Mouse (Mus musculus) adrenal gland, adult 10 weeks (tissue): ENCODE results near the gene Mettl26. TPM values are rescaled to one million over a fixed set of nuclear protein-coding genes. Genes with fewer than 3 reads are reported as not detected.

Experiments used
- polyA plus RNA-seq: library from polyadenylated mRNA; stranded (reverse); fragments of 350-450 nt; fragmentation: Illumina TruSeq; extraction: RNeasy Lipid Tissue Mini Kit (QIAGEN cat#74804); gene quantifications from one replicate; pipeline ENCODE4 v1.2.3, GENCODE M21; 2014; ENCODE audit warnings: low read depth, low replicate concordance

The Mettl26 gene
- 24.4 TPM for polyA plus RNA-seq

DNA sequence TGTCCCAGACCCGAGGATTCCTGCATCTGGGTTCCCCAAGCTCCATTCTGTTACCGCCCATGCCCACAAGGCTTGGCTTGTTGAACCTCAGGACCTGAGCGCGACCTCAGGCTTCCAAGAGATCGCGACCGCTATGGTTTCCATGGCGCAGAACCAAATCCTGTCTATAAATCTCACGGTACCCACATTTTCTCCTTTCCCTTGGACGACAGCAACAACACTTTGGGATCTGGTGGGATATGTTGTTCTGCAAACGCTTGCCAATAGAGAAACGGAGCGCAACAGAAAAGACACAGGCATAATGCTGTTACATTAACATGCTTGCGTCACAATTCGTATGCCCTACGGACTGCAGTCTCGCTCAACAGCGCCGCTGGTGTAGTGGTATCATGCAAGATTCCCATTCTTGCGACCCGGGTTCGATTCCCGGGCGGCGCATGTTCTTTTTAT lies at the start of gene Mettl26:
Mettl26 (plus strand) TSS at position 354 of the 450 bp plus-strand sequence.

DNA sequence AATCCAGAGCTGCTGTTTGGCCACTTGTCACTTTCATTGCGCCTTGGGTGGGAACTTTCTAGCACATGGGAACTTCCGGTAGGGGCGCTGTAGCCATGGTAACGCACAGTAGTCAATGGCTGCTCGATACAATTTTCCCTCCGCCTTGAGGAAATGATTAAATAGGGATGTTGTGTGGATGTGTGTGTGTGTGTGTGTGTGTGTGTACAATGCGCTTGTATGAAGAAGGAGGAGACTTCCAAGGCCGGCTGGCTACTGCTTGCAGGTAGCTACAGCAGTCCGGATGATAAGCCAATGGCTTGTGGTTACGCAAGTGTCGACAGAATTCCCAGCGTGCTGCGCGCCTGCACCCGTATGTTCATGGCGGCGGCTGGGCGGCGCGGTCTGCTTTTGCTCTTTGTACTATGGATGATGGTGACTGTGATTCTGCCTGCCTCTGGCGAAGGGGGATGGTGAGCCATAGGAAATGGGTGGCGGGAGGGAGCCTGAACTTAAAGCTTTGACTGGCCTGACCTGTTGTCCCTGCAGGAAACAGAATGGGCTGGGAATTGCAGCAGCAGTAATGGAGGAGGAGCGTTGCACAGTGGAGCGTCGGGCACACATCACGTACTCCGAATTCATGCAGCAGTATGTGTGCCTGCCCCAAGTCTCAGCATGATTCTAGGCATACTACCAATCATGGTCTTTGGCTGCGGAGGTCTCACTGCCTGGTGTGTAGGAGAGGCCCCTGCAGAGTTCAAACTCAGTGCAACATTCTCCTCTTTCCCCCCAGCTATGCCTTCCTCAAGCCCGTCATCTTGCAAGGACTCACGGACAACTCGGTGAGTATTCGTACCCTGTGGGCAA lies 45.9 kb upstream of the Mettl26 start, which contains the start of gene Jmjd8:
Jmjd8 (plus strand) TSS at position 156 of the 846 bp plus-strand sequence.

DNA sequence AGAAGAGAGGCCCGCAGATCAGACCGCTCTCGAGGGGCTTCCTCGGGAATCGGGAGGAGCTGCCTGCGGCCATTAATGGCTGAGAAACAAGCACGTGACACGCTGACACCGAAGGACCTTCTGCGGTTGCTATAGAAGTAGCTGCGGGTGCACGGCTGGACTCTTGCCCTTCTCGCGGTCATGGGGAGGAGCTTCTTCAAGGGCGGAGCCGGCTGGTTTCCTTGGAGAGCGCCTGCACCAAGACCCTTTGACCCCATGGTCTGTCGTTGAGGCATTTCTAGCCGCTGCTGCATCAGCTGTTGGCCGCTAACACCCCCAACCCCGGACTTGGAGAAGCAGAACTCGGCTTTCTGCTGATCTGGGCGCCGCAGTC lies 41.6 kb upstream of the Mettl26 start, which contains the start of gene Stub1:
Stub1 (minus strand) TSS at position 114 of the 373 bp plus-strand sequence.

DNA sequence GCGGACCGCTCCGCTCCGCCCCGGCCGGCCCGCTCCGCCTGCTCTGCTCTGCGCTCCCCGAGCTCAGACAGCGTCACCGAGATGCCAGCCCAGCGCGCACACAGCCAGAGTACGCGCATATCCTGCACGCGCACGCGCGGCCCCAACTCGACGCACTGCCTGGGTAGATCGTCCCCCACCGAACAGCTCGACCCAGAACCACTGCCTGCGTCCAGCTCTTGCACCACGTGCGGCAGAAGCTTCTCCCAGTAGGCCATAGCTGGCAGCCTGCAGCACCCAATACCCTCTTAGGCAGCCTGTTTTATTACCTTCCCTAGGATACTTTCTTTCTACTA lies 37.8 kb upstream of the Mettl26 start, which contains the start of gene Rhbdl1:
Rhbdl1 (minus strand) TSS at position 220 of the 335 bp plus-strand sequence.

DNA sequence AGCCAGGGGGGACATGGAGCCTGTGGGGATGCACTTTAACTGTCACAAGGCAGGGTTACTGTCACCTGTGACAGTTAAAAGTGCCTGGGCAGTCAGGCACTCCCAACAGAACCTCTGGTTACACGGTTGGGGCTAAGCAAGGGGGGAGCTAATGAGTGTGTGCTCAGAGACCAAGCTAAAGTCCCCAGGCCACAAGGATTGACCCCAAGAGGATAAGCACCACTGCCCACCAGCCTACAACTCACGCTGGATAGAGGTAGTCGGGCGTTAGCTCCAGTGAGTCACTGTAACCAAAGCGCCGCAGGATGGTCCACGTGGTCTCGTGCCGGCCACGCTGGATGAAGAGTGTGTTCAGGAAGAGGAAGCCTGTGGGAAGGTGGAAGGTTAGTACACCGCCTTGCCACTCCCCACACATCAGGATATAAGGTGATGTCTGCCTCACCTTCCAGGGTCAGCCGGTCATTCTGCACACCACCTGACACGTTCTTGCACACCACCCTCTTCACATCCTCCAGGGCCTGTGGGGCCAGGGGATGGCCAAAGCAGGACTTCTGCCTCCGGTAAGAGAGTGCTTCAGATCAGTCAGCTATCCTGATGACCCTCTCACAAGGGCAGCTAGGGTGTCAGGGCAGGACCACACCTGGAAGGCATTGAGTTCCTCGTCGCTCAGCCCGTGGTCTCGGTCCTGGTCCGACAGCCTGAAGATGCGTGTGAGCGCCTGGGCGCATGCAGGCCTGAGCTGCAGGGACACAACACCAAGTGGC lies 33.6 kb upstream of the Mettl26 start, which contains the start of gene Gm20683:
Gm20683 (minus strand) TSS at position 647 of the 764 bp plus-strand sequence.

DNA sequence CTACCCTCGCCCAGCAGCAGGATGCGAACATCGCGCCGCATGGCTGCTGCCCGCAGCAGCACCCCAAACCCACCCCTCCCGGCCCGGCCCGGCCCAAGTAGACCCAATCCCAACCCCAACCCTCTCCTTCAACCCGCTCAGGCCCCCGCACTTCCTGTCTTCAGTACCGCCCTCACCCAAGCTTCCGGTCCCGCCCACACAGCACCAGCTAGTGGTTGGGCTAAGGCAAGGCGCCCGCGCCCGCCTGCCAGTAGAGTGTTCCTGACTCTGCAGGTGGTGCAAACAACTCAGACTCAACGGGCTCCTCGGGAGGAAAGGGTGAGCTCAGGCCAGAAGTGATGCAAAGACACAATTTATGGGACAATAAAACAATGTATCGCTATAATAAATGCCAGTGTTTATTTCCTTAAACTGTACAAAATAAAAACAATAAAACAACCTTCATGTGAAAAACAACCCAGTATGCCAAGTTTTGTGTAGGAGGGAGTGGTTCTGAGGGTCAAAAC lies 30.4 kb upstream of the Mettl26 start, which contains the start of gene Rhot2:
Rhot2 (minus strand) TSS at position 456 of the 506 bp plus-strand sequence.

DNA sequence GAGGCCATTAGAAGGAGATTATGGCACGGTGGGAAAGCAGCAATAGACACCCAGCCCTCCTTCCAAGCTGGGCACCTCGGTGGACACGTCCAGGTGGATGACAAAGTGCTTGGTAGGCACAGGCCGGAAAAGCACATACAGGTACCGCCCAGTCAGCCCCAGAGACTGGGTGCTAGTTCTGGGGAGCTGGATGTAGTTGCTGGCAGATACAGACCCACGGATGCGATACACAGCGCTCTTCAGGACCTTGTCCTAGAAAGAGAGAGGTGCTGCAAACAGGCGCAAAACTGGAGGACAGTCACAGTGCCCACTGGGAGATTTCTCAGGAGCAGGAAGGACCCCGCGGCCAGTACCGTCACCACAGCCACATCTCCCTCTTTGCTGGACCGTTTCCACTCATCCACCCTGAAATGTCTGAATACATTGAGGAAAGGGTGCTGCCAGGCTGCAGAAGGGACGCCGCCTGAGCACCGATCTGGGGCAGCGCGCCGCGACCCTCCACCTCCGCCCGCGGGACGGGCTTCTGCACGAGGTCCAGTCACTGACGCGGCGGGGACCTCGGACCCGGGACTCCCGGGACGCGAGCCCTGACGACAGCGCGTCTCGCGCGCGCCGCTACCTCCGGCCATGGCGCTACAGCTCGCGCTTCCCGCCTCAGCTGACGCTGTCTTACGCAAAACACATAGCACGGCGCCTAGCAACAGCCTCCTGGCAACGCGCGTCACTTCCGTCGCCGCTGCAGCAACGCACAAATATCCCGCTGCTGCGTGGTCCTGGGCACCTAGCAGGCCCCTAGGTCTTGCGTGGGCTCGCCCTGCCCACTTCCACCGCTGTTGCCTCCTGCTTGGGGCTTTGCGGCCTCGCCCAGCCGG lies 13.8 kb upstream of the Mettl26 start, which contains the start of gene Wdr90:
Wdr90 (minus strand) TSS at position 670 of the 872 bp plus-strand sequence.

DNA sequence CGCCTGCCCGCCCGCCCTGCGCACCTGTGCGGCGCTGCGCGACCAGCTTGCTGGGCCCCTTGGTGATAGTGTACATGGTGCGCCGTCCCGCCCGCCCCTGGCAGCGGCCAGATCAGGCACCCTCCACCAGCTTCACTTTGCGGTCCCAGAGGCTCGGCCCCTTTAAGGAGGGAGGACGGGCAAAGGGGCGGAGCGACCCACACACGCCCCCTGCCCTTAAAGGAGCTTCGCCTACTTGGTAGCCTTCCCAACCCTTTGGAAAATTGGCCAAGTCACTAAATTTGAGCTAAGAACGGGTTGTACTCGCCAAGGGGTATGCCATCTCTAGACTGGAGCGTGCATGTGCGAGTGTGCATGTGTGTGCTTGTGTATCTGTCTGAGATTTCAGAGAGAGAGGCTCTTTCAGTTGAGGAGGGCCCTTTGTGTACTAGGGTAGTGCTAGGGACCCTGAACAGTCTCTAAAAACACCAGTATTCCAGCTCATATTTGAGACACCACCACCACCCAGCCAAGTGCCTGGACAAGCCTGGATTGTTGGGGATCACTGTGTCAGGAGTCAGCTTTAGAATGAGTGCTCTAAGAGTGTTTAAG lies 6.2 kb upstream of the Mettl26 start, which contains the start of gene Mcrip2:
Mcrip2 (minus strand) TSS at position 164 of the 591 bp plus-strand sequence.

DNA sequence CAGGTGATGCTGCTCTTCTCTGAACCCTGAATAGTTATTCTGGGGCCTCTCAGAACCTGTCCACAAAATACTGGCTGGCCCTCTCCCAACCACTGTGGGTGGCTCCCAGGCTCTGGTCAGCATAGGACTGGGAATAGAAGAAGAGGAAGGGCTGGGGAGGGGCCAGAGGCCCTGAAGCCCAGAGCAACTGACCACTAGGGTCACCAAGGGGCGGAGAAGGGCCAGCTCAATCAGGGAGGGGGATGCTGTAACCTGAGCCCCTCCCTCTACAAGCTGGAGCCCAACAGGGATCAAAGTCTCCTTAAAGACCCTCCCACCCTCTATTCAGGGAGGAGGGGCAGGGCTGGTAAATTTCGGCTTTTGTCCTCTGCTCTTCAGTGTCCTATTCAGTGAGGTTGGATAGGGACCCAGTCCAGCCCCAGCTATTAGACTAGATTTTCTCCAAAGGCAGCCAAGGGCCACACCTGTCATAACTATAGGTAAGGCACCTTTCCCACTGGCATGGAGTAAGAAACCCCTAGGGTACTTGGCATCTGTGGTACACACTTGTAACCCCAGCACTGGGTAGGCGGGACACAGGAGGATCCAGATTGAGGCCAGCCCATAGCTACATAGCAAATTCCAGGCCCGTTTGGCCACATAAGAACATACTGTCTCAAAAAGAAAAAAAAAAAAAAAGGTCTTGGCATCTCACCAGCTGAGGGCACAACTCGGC lies 5.5 kb downstream of the Mettl26 start, which contains the start of gene Wfikkn1:
Wfikkn1 (minus strand) TSS at position 663 of the 715 bp plus-strand sequence.

DNA sequence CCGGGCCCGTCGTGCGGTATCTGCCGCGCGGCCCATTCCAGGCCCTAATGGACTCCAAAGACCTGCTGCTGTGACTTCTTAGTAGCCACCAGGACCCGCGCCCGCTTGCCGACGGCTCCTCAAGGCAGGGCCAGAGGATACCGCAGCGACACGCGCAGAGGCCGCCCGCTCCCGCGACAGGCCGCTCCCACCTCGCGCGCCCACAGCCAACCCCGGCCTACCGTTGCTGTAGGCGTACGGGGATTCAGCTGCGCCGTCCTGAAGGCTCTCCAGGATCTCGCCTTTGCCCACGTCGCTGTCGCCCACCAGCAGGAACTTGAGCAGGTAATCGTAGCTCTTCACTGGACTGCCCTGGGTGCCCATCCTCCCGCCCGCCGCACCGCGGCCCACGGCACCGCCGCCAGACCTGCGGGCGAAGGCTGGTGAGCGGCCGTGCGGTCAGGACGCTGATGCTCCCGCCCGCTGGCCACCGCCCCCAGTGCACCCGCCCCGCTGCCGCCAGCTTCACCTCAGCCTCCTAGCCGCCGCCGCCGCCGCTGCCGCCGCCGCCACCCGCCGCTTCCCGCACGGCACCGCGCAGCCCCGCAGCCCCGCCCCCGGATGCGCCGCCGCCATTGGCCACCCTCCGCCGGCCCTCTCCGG lies 44.4 kb downstream of the Mettl26 start, which contains the start of gene Rab40c:
Rab40c (minus strand) TSS at position 584 of the 642 bp plus-strand sequence.

Other genes starting within 250 kb of the Mettl26 start
- gene Gng13, start 157.9 kb upstream of the Mettl26 start, polyA plus RNA-seq: not detected
- gene Chtf18, start 147.7 kb upstream of the Mettl26 start, polyA plus RNA-seq: not detected
- gene Rpusd1, start 147.4 kb upstream of the Mettl26 start, polyA plus RNA-seq: not detected
- not detected for gene Mslnl, start 139.0 kb upstream of the Mettl26 start, polyA plus RNA-seq
- not detected for gene Msln, start 120.7 kb upstream of the Mettl26 start, polyA plus RNA-seq
- gene Narfl, start 101.3 kb upstream of the Mettl26 start, polyA plus RNA-seq: 3.4 TPM
- gene Haghl, start 89.4 kb upstream of the Mettl26 start, polyA plus RNA-seq: 0.64 TPM
- not detected for gene Ccdc78, start 88.5 kb upstream of the Mettl26 start, polyA plus RNA-seq
- gene Fam173a, start 82.2 kb upstream of the Mettl26 start, polyA plus RNA-seq: 0.52 TPM
- gene AC134908.4, start 79.4 kb upstream of the Mettl26 start, polyA plus RNA-seq: 1.1 TPM
- 0.17 TPM for gene Metrn, start 77.9 kb upstream of the Mettl26 start, polyA plus RNA-seq
- gene Fbxl16, start 66.0 kb upstream of the Mettl26 start, polyA plus RNA-seq: 15.0 TPM
- 0.47 TPM for gene Wdr24, start 51.4 kb upstream of the Mettl26 start, polyA plus RNA-seq
- gene Jmjd8, start 46.2 kb upstream of the Mettl26 start, polyA plus RNA-seq: 3.6 TPM
- gene Stub1, start 41.7 kb upstream of the Mettl26 start, polyA plus RNA-seq: 8.2 TPM
- gene Rhbdl1, start 37.8 kb upstream of the Mettl26 start, polyA plus RNA-seq: not detected
- gene Gm20683, start 33.3 kb upstream of the Mettl26 start, polyA plus RNA-seq: not detected
- 19.9 TPM for gene Rhot2, start 30.2 kb upstream of the Mettl26 start, polyA plus RNA-seq
- gene Wdr90, start 13.6 kb upstream of the Mettl26 start, polyA plus RNA-seq: 2.5 TPM
- 5.5 TPM for gene Mcrip2, start 6.3 kb upstream of the Mettl26 start, polyA plus RNA-seq
- gene Wfikkn1, start 5.8 kb downstream of the Mettl26 start, polyA plus RNA-seq: not detected
- gene Rab40c, start 44.7 kb downstream of the Mettl26 start, polyA plus RNA-seq: 2.7 TPM
- gene Pigq, start 69.9 kb downstream of the Mettl26 start, polyA plus RNA-seq: 41.2 TPM
- gene Nhlrc4, start 69.9 kb downstream of the Mettl26 start, polyA plus RNA-seq: not detected
- gene A930017K11Rik, start 77.5 kb downstream of the Mettl26 start, polyA plus RNA-seq: not detected
- gene Capn15, start 110.7 kb downstream of the Mettl26 start, polyA plus RNA-seq: 0.41 TPM
- 2.3 TPM for gene Rab11fip3, start 194.5 kb downstream of the Mettl26 start, polyA plus RNA-seq
- 24.1 TPM for gene Decr2, start 215.3 kb downstream of the Mettl26 start, polyA plus RNA-seq
- not detected for gene Nme4, start 220.5 kb downstream of the Mettl26 start, polyA plus RNA-seq
- gene Tmem8, start 238.2 kb downstream of the Mettl26 start, polyA plus RNA-seq: 0.99 TPM
- 5.4 TPM for gene Mrpl28, start 248.4 kb downstream of the Mettl26 start, polyA plus RNA-seq